Mouse (Mus musculus): Measurements from ENCODE around the gene Gm3727. TPM values are rescaled to one million over a fixed set of nuclear protein-coding genes. Genes with fewer than 3 reads are reported as not detected.
"Not testable (repeated sequence)": the region's sequence is repeated elsewhere in the genome, so short reads cannot be mapped to it uniquely, and the experiment has no call there.

Gene Gm3727
- not detected for total RNA-seq (2021)
- long read RNA-seq, experiment 1 = 0 reads
- long read RNA-seq, experiment 2 = 0 reads

GRCm38 (mm10) chr14:7264614-7265013, at the start of gene Gm3727:
Gm3727 (minus strand) TSS chr14:7264714.
- intact Hi-C loops (cut with DNase I); DNase-seq: not testable (repeated sequence)

GRCm38 (mm10) chr14:7243498-7243897, 21.0 kb downstream of the Gm3727 start:
- intact Hi-C loops (cut with DNase I) = not testable (repeated sequence)
- peak in 1 of 2 experiments; percentile 1 for DNase-seq

Other genes with a start within 250 kb of the Gm3727 start
- under 1 TPM; 0.24 to 0.33 TPM for gene Gm10406, start 237.3 kb downstream of the Gm3727 start, total RNA-seq (2021)
- gene Gm3685, start 219.7 kb downstream of the Gm3727 start, total RNA-seq (2021) = not detected
- gene Gm3696, start 164.1 kb downstream of the Gm3727 start, total RNA-seq (2021) = under 1 TPM in 1 of 2 experiments, not detected in 1; 0.32 TPM
- gene Gm6676, start 139.3 kb downstream of the Gm3727 start, total RNA-seq (2021) = not detected
- gene Gm3512, start 90.2 kb downstream of the Gm3727 start, total RNA-seq (2021) = under 1 TPM; 0.48 to 0.56 TPM
- not detected for gene Gm16434, start 70.2 kb downstream of the Gm3727 start, total RNA-seq (2021)
- gene Gm3739, start 50.3 kb upstream of the Gm3727 start, total RNA-seq (2021) = under 1 TPM; 0.26 to 0.37 TPM
- gene Gm5797, start 67.7 kb upstream of the Gm3727 start, total RNA-seq (2021) = not detected
- not detected for gene Gm8374, start 100.4 kb upstream of the Gm3727 start, total RNA-seq (2021)
- gene Gm3755, start 186.2 kb upstream of the Gm3727 start, total RNA-seq (2021) = not detected
- gene Gm3752, start 219.0 kb upstream of the Gm3727 start, total RNA-seq (2021) = under 1 TPM in 1 of 2 experiments, not detected in 1; 0.15 TPM

All from heart, postnatal 14 days (tissue).